Comparison of ENCODE assay signal across 8 mouse cellular contexts in the genomic region with DNA sequence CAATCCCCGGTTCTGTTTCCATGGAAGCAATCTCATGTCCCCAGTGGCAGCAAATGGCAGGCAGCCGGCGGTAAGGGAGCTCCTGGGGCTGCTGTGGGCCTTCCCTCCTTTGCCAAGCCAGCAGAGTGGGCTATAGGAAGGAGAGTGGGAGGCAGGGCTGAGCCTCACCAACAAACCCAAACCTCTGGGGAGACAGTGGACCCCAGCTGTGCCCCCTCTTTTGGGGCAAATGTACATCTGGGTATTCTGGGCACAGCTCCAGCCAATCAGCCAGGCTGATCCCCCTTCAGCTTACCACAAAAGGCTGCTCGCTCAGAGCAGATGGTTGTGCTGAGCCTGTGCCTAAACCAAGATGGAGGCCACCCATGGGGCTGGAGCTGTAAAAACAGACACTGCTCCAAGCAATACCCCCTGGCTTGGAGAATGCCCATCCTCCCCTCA.
DNase-seq lines count a peak whose midpoint lies in the region; ATAC-seq and TF ChIP-seq lines count a peak whose summit lies in the region.

No protein-coding gene starts in this region.

- H3K27me3 ChIP-seq in limb, embryonic 14.5 days (ENCODE audit: control insufficient read depth, insufficient read depth, low read length) = no peaks in the 10 kb centered on the region
- H3K27me3 ChIP-seq in liver, postnatal 0 days (ENCODE audit: insufficient read depth, low read length) = no peaks in the 10 kb centered on the region

- DNase-seq in cerebellum, postnatal 10 days = peak; percentile 82 to 89
- DNase-seq in cerebellum, postnatal 36 days = no peak
- DNase-seq in brain, embryonic 18.5 days (ENCODE audit: low read depth, low spot score) = peak; percentile 32
- DNase-seq in heart, postnatal 14 days = peak; percentile 58 to 66
- peak; percentile 49 for DNase-seq in limb, embryonic 14.5 days (ENCODE audit: low spot score)
- DNase-seq in liver, postnatal 0 days = no peak
- no peak for DNase-seq in natural killer cell, adult 2 months (ENCODE audit: low spot score in 2 of 2)
- no peak for DNase-seq in thymus, postnatal 10 days (ENCODE audit: low spot score in 2 of 2)

- H3K4me2 ChIP-seq in limb, embryonic 14.5 days (replicated peaks; ENCODE audit: low read depth, low read length, severe bottlenecking) = no peak overlapping the region
- no peak overlapping the region for H3K4me2 ChIP-seq in liver, postnatal 0 days (ENCODE audit: low read depth, low read length)

- no peak for TF ChIP-seq CTCF in liver, postnatal 0 days (IDR thresholded peaks at IDR 0.05; ENCODE audit: low read depth)

- peaks cover 10% of the 10 kb centered on the region; the same call in 1 of the 2 replicates for H3K9me3 ChIP-seq in limb, embryonic 14.5 days (ENCODE audit: control insufficient read depth, low read length)
- H3K9me3 ChIP-seq in liver, postnatal 0 days (ENCODE audit: low read length) = no peaks in the 10 kb centered on the region

- intact Hi-C loops in heart, postnatal 14 days (cut with DNase I) = no loop called here

- WGBS in limb, embryonic 14.5 days = 27% methylated on average over 4 of the region's 4 CpGs
- 59% methylated on average over 4 of the region's 4 CpGs for WGBS in liver, postnatal 0 days (ENCODE audit: insufficient replicate concordance)

- no peak for TF ChIP-seq POLR2A in limb, embryonic 14.5 days (IDR thresholded peaks at IDR 0.05; ENCODE audit: borderline replicate concordance, extremely low read depth, insufficient read depth, insufficient read length)

- TF ChIP-seq EP300 in liver, postnatal 0 days (IDR thresholded peaks at IDR 0.05; ENCODE audit: low read depth) = no peak

- H3K4me3 ChIP-seq in limb, embryonic 14.5 days (replicated peaks; ENCODE audit: low read length) = no peak overlapping the region
- no peak overlapping the region for H3K4me3 ChIP-seq in liver, postnatal 0 days (ENCODE audit: low read depth, low read length)

- no peaks in the 10 kb centered on the region for H3K36me3 ChIP-seq in limb, embryonic 14.5 days (ENCODE audit: control insufficient read depth, insufficient read depth, low read length)
- no peaks in the 10 kb centered on the region for H3K36me3 ChIP-seq in liver, postnatal 0 days (replicated peaks; ENCODE audit: insufficient read depth, low read length)

- H3K4me1 ChIP-seq in limb, embryonic 14.5 days (ENCODE audit: control insufficient read depth, insufficient read depth, low read length) = peaks cover 22% of the 10 kb centered on the region
- H3K4me1 ChIP-seq in liver, postnatal 0 days (ENCODE audit: insufficient read depth) = no peaks in the 10 kb centered on the region

- ATAC-seq in limb, embryonic 14.5 days (ENCODE audit: low FRiP score, low read depth) = peak; percentile 51
- no peak for ATAC-seq in liver, postnatal 0 days

- no peak overlapping the region for H3K9ac ChIP-seq in limb, embryonic 14.5 days (ENCODE audit: low read depth, low read length, severe bottlenecking)
- no peak overlapping the region for H3K9ac ChIP-seq in liver, postnatal 0 days (replicated peaks)

- peak overlapping the region; percentile 38 for H3K27ac ChIP-seq in limb, embryonic 14.5 days (replicated peaks; ENCODE audit: low read depth, low read length)
- H3K27ac ChIP-seq in liver, postnatal 0 days (ENCODE audit: low read depth) = no peak overlapping the region

Comparison
In these comparisons a context has a peak if more than half of its experiments do, and no peak if none do; other contexts are left out.
1. DNase-seq: peak in cerebellum, postnatal 10 days (2 of 2), brain, embryonic 18.5 days (single experiment), heart, postnatal 14 days (2 of 2) and limb, embryonic 14.5 days (single experiment); none in cerebellum, postnatal 36 days (0 of 2), liver, postnatal 0 days (single experiment), natural killer cell, adult 2 months (0 of 2) and thymus, postnatal 10 days (0 of 2).